Mouse (Mus musculus): ENCODE results near the gene Prox2. TPM values are rescaled to one million over a fixed set of nuclear protein-coding genes. Genes with fewer than 3 reads are reported as not detected.

Prox2 gene
- total and polyA plus RNA-seq, 3 experiments: 1.2 to 1.7 (median 1.5) TPM

DNA sequence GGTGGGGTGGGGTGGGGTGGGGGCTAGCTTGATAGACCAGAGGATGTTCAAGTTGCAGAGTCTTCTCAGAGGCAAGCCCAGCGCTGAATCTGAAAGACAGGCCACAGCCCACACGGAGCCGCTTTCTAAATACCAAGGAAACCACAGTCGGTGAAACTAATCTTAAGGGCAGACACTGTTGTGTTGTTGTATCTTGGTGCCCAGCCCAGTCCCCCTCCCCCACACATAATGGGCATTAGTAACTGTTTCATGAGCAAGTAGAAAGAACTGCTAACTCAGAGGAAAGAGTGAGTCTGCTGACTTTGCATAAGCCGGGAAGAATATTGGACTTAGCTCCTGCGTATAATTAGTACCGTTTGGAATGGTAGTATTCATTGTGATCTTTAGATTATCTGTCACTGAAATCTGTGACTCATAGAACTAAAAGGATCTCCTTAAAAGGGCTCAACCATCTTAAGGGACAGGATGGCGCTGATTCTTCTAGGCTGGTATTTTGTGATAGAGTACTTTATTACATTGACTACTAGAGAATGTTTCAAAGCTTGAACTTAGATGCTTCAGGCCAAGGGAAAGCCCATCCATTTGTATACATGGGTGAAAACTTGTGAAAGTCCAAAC lies 16.5 kb upstream of the Prox2 start:
- no peak for TF ChIP-seq CTCF (IDR thresholded peaks at IDR 0.05)
- no peak for TF ChIP-seq EP300 (IDR thresholded peaks at IDR 0.05; ENCODE audit: insufficient read depth, low read depth, low read length)
- no peak for TF ChIP-seq POLR2A (IDR thresholded peaks at IDR 0.05; ENCODE audit: insufficient read depth, low read depth, low read length)
- H3K4me1 ChIP-seq (ENCODE audit: control insufficient read depth, insufficient read depth, low read length): no peaks in the 10 kb centered on the region
- H3K4me3 ChIP-seq: no peak overlapping the region
- H3K27ac ChIP-seq: no peak overlapping the region
- 59% methylated on average over 8 of the region's 8 CpGs for WGBS
- no peaks in the 10 kb centered on the region for H3K27me3 ChIP-seq (ENCODE audit: control insufficient read depth, insufficient read depth, low read length)
- DNase-seq: no peak
- no peaks in the 10 kb centered on the region for H3K79me2 ChIP-seq (replicated peaks; ENCODE audit: control insufficient read depth, insufficient read depth, low read length)
- no peak overlapping the region for H3K9ac ChIP-seq (ENCODE audit: low read depth, low read length)
- intact Hi-C loops (cut with DNase I): no loop called here
- peaks cover 12% of the 10 kb centered on the region for H3K36me3 ChIP-seq (ENCODE audit: control insufficient read depth, insufficient read depth, low read length)

DNA sequence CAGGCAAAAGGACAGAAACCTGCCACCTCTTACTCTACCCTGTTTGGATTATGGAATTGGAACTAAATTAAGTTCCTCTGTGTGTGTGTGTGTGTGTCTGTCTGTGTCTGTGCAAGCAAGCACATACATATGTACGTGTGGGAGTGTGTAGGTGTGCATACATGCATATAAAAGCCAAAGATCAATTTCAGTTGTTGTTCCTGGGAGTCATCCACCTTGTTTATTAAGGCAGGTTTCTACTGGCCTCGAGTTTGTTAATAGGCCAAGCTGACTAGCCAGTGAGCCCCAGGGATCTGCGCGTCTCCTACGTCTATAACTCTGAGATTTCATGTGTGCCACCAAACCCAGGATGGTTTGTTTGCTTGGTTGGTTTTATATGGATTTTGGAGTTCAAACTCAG lies 14.2 kb upstream of the Prox2 start:
- H3K27me3 ChIP-seq (ENCODE audit: control insufficient read depth, insufficient read depth, low read length): no peaks in the 10 kb centered on the region
- no peak for DNase-seq
- WGBS: 93% methylated on average over 5 of the region's 5 CpGs
- no peak overlapping the region for H3K9ac ChIP-seq (ENCODE audit: low read depth, low read length)
- intact Hi-C loops (cut with DNase I): no loop called here
- no peak overlapping the region for H3K4me3 ChIP-seq
- H3K79me2 ChIP-seq (replicated peaks; ENCODE audit: control insufficient read depth, insufficient read depth, low read length): no peaks in the 10 kb centered on the region; the same call in 1 of the 2 replicates
- no peaks in the 10 kb centered on the region for H3K4me1 ChIP-seq (ENCODE audit: control insufficient read depth, insufficient read depth, low read length)
- H3K36me3 ChIP-seq (ENCODE audit: control insufficient read depth, insufficient read depth, low read length): peaks cover 13% of the 10 kb centered on the region
- no peak for TF ChIP-seq EP300 (IDR thresholded peaks at IDR 0.05; ENCODE audit: insufficient read depth, low read depth, low read length)
- no peak for TF ChIP-seq CTCF (IDR thresholded peaks at IDR 0.05)
- no peak for TF ChIP-seq POLR2A (IDR thresholded peaks at IDR 0.05; ENCODE audit: insufficient read depth, low read depth, low read length)
- H3K27ac ChIP-seq: no peak overlapping the region

DNA sequence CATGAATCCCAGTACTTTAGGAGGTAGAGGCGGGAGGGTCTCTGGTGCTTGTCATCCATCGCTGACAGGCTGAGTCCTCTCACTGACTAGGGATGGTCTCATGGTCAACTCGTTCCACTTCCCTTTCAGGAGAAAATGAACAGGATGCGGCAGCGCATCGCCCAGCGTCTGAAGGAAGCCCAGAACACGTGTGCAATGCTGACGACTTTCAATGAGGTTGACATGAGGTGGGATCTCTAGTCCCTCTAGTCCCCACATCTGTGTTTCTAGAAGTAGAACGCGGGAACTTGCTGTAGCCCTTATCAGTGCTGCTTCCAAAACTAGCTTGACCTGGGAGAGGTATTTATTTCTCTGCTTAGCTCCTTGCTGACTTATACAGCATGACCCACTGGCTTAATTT lies 13.1 kb upstream of the Prox2 start:
- Histone ChIP-seq H3K79me2 (replicated peaks; ENCODE audit: control insufficient read depth, insufficient read depth, low read length) (no peaks in the 10 kb centered on the region; the same call in 1 of the 2 replicates), H3K4me3 (no peak overlapping the region), H3K27me3 (ENCODE audit: control insufficient read depth, insufficient read depth, low read length) (no peaks in the 10 kb centered on the region), H3K27ac (no peak overlapping the region), H3K4me1 (ENCODE audit: control insufficient read depth, insufficient read depth, low read length) (no peaks in the 10 kb centered on the region), H3K9ac (ENCODE audit: low read depth, low read length) (no peak overlapping the region), H3K36me3 (ENCODE audit: control insufficient read depth, insufficient read depth, low read length) (peaks cover 12% of the 10 kb centered on the region)
- intact Hi-C loops (cut with DNase I): no loop called here
- no peak for DNase-seq
- no peak for TF ChIP-seq EP300 (IDR thresholded peaks at IDR 0.05; ENCODE audit: insufficient read depth, low read depth, low read length)
- 75% methylated on average over 11 of the region's 11 CpGs for WGBS

DNA sequence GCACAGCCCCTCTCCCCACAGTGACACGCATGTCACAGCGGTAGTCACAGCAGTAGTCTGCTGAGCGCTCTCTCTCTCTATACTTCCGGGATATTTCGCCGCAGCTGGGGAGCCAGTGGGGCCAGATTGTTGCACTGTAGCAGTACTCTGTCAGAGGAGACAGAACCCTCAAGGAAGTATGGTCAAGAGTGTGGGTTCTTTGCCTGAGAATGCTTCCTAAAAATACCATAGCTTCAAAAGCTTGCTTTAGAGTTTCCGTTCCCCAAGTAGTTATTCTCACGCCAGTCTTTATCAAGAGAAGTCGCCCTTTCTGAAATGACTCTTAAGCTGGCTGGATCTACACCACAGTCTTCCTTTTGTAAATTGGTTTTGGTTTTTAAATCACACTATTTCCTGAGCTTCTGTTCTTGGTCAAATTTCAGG lies 12.6 kb upstream of the Prox2 start:
- H3K27ac ChIP-seq: no peak overlapping the region

DNA sequence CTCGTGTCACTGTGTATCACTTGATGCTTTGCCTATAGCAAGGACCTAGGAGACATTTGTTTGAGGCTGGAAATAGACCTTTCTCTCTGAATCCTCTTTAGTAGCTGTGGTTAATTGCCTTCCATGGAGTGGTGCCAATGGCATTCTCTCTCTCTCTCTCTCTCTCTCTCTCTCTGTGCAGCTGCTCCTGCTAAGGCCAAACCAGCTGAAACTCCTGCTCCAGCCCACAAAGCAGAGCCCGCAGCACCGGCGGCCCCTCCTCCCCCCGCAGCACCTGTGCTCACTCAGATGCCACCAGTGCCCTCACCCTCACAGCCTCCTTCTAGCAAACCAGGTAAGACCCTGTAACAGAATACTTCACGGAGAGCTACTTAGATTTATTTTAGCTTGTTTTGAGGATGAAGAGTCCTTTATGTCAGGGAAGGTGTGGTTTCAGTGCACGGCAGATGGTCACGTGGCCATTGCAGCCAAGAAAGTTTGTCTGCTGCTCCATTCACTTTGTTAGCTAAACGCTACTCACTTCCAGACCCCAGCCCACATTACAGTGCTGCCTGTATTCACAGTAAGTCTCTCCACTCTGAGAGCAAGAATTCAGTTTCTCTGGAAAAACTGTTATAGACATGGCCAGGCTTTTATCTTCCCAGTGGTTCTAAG lies 11.4 kb upstream of the Prox2 start:
- H3K36me3 ChIP-seq (ENCODE audit: control insufficient read depth, insufficient read depth, low read length): peaks cover 14% of the 10 kb centered on the region
- intact Hi-C loops (cut with DNase I): no loop called here
- no peak for TF ChIP-seq CTCF (IDR thresholded peaks at IDR 0.05)
- TF ChIP-seq EP300 (IDR thresholded peaks at IDR 0.05; ENCODE audit: insufficient read depth, low read depth, low read length): no peak
- TF ChIP-seq POLR2A (IDR thresholded peaks at IDR 0.05; ENCODE audit: insufficient read depth, low read depth, low read length): no peak
- 83% methylated on average over 9 of the region's 9 CpGs for WGBS
- H3K27ac ChIP-seq: no peak overlapping the region
- H3K4me1 ChIP-seq (ENCODE audit: control insufficient read depth, insufficient read depth, low read length): no peaks in the 10 kb centered on the region; the same call in none of the 2 replicates
- peaks cover 2% of the 10 kb centered on the region; the same call in 1 of the 2 replicates for H3K79me2 ChIP-seq (replicated peaks; ENCODE audit: control insufficient read depth, insufficient read depth, low read length)
- H3K27me3 ChIP-seq (ENCODE audit: control insufficient read depth, insufficient read depth, low read length): no peaks in the 10 kb centered on the region
- no peak for DNase-seq
- no peak overlapping the region for H3K4me3 ChIP-seq
- H3K9ac ChIP-seq (ENCODE audit: low read depth, low read length): no peak overlapping the region

More for the DNA sequence above, 12.6 kb upstream of the Prox2 start:
- WGBS: 78% methylated on average over 9 of the region's 9 CpGs
- TF ChIP-seq CTCF (IDR thresholded peaks at IDR 0.05) (no peak), POLR2A (IDR thresholded peaks at IDR 0.05; ENCODE audit: insufficient read depth, low read depth, low read length) (no peak), EP300 (IDR thresholded peaks at IDR 0.05; ENCODE audit: insufficient read depth, low read depth, low read length) (no peak)
- DNase-seq: no peak
- intact Hi-C loops (cut with DNase I): no loop called here
- Histone ChIP-seq H3K27me3 (ENCODE audit: control insufficient read depth, insufficient read depth, low read length) (no peaks in the 10 kb centered on the region), H3K4me1 (ENCODE audit: control insufficient read depth, insufficient read depth, low read length) (no peaks in the 10 kb centered on the region), H3K9ac (ENCODE audit: low read depth, low read length) (no peak overlapping the region), H3K4me3 (no peak overlapping the region), H3K36me3 (ENCODE audit: control insufficient read depth, insufficient read depth, low read length) (peaks cover 14% of the 10 kb centered on the region), H3K79me2 (replicated peaks; ENCODE audit: control insufficient read depth, insufficient read depth, low read length) (no peaks in the 10 kb centered on the region; the same call in 1 of the 2 replicates)

DNA sequence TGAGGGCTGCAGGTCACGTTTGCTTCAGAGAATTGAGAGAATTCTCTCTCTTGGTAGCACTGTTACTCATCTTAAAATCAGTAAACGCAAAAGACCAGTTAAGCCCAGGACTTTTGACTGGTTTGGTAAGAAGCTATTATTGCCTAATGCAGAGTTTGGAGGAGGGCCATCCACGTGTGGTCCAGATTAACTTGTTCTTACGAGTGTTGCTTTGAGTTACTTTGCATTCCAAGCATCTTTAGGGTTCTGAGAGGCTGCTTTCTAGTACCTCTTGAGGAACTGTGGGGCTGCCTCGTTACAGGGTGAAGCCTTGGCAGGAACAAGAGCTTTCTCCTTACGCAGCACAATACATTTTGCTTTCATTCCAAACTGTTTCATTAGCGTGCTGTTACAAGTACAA lies 5.1 kb upstream of the Prox2 start:
- TF ChIP-seq POLR2A (IDR thresholded peaks at IDR 0.05; ENCODE audit: insufficient read depth, low read depth, low read length): no peak
- no peak for TF ChIP-seq EP300 (IDR thresholded peaks at IDR 0.05; ENCODE audit: insufficient read depth, low read depth, low read length)
- TF ChIP-seq CTCF (IDR thresholded peaks at IDR 0.05): no peak
- H3K4me1 ChIP-seq (ENCODE audit: control insufficient read depth, insufficient read depth, low read length): peaks cover 13% of the 10 kb centered on the region
- no peak overlapping the region for H3K4me3 ChIP-seq
- peaks cover 36% of the 10 kb centered on the region for H3K36me3 ChIP-seq (ENCODE audit: control insufficient read depth, insufficient read depth, low read length)
- DNase-seq: no peak
- H3K79me2 ChIP-seq (replicated peaks; ENCODE audit: control insufficient read depth, insufficient read depth, low read length): peaks cover 9% of the 10 kb centered on the region
- H3K9ac ChIP-seq (ENCODE audit: low read depth, low read length): no peak overlapping the region
- WGBS: 57% methylated on average over 7 of the region's 7 CpGs
- intact Hi-C loops (cut with DNase I): no loop called here
- no peak overlapping the region for H3K27ac ChIP-seq
- no peaks in the 10 kb centered on the region for H3K27me3 ChIP-seq (ENCODE audit: control insufficient read depth, insufficient read depth, low read length)
